Mouse (Mus musculus): ENCODE data around the gene Hoxa4. TPM values are rescaled to one million over a fixed set of nuclear protein-coding genes. Genes with fewer than 3 reads are reported as not detected.

Hoxa4 gene
- polyA plus RNA-seq, 1 experiment from 2014 or later: 1.4 TPM

DNA sequence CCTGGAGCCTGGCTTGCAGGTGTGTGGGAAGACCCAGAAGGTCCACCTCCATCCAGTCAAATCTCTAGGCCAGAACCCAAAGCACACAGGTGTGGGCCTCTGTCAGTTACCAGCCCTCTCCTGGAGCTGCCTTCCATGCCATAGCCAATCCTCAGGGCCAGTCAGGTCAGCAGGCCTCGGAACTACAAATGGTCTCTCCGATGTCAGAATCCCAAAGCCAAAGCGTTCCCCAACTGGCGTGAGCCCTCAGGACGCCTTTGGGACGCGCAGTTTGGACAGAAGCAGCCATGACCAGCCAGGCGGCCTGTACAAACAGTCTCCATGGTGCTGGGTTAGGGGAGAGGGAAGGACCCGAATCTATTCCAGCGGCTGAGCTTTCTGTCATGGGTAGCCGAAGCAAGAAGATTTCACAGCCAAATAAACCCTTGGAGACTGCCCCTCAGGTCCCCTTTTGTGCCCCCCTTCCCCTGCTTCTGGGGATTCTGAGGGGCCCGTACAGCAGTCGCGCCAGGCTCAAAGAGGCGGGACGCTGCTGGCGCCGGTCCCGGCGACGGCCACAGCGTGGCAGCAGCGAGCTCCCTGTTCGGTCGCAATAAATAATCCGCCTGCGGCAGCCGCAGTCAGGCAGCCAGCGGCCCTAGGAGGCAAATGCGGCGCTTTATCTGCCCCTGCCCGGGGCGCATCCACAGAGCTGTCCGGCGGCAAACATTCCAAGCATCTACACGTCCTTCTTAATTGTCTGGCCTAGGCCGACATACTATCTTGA, 19.8 kb upstream of the Hoxa4 start:
- H3K4me1 ChIP-seq (ENCODE audit: insufficient read depth, low read length): peaks cover 59% of the 10 kb centered on the region
- H3K9ac ChIP-seq (replicated peaks; ENCODE audit: low read length): peak overlapping the region; percentile 97
- peak; percentile 39 for ATAC-seq (ENCODE audit: low FRiP score, low TSS enrichment)
- WGBS: under 1% methylated on average over 37 of the region's 37 CpGs
- peak overlapping the region; percentile 81 for H3K4me2 ChIP-seq (replicated peaks; ENCODE audit: low read depth, low read length)
- 0 out of 2 replicates have a peak, but pooled peaks cover 4% of the 10 kb centered on the region for H3K27me3 ChIP-seq (ENCODE audit: insufficient read depth, low read length)
- H3K4me3 ChIP-seq (ENCODE audit: low read length): peak overlapping the region; percentile 80
- H3K27ac ChIP-seq (ENCODE audit: low read length): peak overlapping the region; percentile 99
- no peaks in the 10 kb centered on the region for H3K9me3 ChIP-seq (ENCODE audit: low read length)
- H3K36me3 ChIP-seq (ENCODE audit: insufficient read depth, low read length): no peaks in the 10 kb centered on the region

DNA sequence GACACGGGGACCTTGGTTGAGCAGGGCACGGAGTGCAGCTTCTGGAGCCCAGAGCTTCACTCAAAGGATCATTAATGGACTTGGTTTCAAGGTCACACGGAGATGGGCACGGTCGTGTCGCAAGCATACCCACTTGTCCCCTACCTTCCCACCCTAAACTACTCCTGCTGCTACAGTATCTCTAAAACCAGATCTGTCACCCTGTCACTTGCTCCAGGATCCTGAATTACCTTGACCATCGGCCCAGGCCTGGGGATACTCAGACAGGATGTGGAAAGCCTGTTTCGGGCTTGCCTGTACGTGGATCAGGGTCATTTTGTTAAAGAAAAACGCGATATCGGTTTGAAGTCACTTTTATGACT, 18.1 kb upstream of the Hoxa4 start:
- Histone ChIP-seq H3K27me3 (ENCODE audit: insufficient read depth, low read length) (0 out of 2 replicates have a peak, but pooled peaks cover 4% of the 10 kb centered on the region), H3K4me2 (replicated peaks; ENCODE audit: low read depth, low read length) (peak overlapping the region; percentile 81), H3K9ac (replicated peaks; ENCODE audit: low read length) (peak overlapping the region; percentile 75), H3K36me3 (ENCODE audit: insufficient read depth, low read length) (peaks cover 8% of the 10 kb centered on the region; the same call in 1 of the 2 replicates), H3K4me3 (ENCODE audit: low read length) (peak overlapping the region; percentile 80), H3K4me1 (ENCODE audit: insufficient read depth, low read length) (peaks cover 62% of the 10 kb centered on the region), H3K9me3 (ENCODE audit: low read length) (no peaks in the 10 kb centered on the region), H3K27ac (ENCODE audit: low read length) (peak overlapping the region; percentile 84)
- no peak for ATAC-seq (ENCODE audit: low FRiP score, low TSS enrichment)
- WGBS: 6% methylated on average over 12 of the region's 12 CpGs

DNA sequence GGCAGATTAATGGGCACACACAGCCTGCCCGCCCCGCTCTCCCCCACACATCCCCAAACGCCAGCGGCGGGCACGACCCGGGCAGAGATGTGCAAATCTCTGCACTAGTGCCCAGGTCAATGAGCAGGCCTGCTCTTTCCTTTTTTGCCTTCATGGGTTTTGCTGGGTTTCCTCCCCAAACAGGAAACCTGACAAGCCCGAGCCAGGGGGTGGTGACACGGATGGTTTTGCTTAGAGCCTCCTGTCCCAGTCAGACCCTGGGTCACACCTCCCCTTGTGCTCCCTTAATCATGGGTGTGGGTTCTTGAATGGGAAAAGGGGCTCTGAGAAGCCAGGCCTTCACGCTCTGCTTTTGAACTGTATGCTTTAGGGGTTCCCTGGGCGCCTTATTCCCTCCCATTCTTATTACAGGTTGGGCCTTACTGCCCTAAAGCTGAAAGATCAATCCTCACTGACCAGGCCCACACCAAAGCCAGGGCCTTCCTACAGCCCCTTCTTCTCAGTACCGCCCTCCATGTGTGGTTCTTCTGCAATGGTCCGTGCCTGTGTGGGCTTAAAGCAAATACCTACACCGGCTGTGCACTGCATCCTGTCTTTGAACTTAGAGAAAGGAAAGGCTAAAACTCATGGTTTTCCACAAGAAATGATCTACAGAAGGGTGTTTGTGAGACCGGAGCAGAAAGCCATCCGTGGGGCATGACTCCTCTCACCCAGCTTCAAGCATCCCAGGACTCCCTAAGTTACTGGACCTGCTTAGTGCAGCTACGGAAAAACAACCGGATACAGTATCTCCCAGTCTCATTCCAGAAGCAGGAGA, 17.5 kb upstream of the Hoxa4 start:
- Histone ChIP-seq H3K4me2 (replicated peaks; ENCODE audit: low read depth, low read length) (peak overlapping the region; percentile 81), H3K9ac (replicated peaks; ENCODE audit: low read length) (peak overlapping the region; percentile 75), H3K27me3 (ENCODE audit: insufficient read depth, low read length) (0 out of 2 replicates have a peak, but pooled peaks cover 4% of the 10 kb centered on the region), H3K4me3 (ENCODE audit: low read length) (peak overlapping the region; percentile 80), H3K9me3 (ENCODE audit: low read length) (no peaks in the 10 kb centered on the region), H3K27ac (ENCODE audit: low read length) (peak overlapping the region; percentile 84), H3K4me1 (ENCODE audit: insufficient read depth, low read length) (peaks cover 58% of the 10 kb centered on the region), H3K36me3 (ENCODE audit: insufficient read depth, low read length) (peaks cover 8% of the 10 kb centered on the region; the same call in 1 of the 2 replicates)
- ATAC-seq (ENCODE audit: low FRiP score, low TSS enrichment): peak; percentile 14; the same call in 1 of the 2 replicates
- WGBS: 7% methylated on average over 16 of the region's 18 CpGs

DNA sequence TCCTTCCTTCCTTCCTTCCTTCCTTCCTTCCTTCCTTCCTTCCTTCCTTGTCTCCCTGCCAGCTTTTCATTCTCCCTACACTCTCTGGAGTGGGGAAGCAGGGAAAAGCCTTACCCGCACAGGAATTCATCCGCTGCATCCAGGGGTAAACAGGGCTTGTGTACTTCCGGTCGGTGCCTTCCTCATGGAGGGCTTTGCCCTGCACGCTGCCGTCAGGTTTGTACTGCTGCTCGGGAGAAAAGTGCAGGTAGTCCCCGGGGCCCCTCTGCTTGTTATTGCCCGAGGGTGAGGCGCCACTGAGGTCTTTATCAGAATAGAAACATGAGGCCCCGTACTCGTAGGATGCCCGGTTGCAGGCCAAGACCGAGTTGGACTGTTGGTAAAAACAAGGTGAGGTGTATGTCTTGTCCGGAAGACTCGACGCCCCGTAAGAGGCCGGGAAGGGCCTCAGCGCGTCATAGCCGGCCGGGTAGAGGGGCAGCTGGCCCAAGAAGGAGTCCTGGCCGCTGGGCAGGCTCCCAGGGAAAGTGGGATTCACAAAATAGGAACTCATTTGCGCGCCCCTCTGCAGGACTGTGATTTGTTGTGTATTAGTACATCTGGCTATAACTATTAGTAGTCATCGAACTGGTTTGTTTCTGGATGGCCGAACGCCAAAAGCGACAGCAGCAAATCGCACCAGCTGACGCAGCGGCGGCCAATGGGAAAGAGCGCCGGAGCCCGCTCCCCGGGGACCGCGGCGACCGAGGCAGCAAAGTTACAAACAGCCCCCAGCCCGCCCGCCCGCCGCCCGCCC, 16.7 kb upstream of the Hoxa4 start, which contains the start of gene Hoxa6:
Hoxa6 (minus strand) TSS at position 651 of the 796 bp plus-strand sequence.
- peak within 1 kb of the TSS; percentile 75 for H3K9ac ChIP-seq (replicated peaks; ENCODE audit: low read length)
- no peaks in the 10 kb centered on the region for H3K9me3 ChIP-seq (ENCODE audit: low read length)
- H3K4me2 ChIP-seq (replicated peaks; ENCODE audit: low read depth, low read length): peak within 1 kb of the TSS; percentile 81
- H3K27me3 ChIP-seq (ENCODE audit: insufficient read depth, low read length): 0 out of 2 replicates have a peak, but pooled peaks cover 4% of the 10 kb centered on the region
- peaks cover 60% of the 10 kb centered on the region for H3K4me1 ChIP-seq (ENCODE audit: insufficient read depth, low read length)
- H3K4me3 ChIP-seq (ENCODE audit: low read length): peak within 1 kb of the TSS; percentile 80
- WGBS: 2% methylated on average over 46 of the region's 47 CpGs
- no peak; the same call in 1 of the 2 replicates for ATAC-seq (ENCODE audit: low FRiP score, low TSS enrichment)
- H3K27ac ChIP-seq (ENCODE audit: low read length): peak within 1 kb of the TSS; percentile 84
- peaks cover 8% of the 10 kb centered on the region; the same call in 1 of the 2 replicates for H3K36me3 ChIP-seq (ENCODE audit: insufficient read depth, low read length)

DNA sequence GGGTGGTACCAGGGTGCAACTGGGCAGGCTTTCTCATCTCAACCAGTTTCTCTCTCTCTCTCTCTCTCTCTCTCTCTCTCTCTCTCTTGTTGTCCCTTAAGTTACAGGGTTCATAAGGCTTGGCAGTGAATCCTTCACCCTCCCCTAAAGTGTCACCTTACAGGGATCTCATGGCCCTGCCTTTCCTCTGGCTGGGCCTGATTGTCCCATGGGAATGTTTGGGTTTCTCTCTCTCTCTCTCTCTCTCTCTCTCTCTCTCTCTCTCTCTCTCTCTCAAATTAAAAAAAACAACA, 16.1 kb upstream of the Hoxa4 start:
- H3K9ac ChIP-seq (replicated peaks; ENCODE audit: low read length): peak overlapping the region; percentile 62
- H3K27me3 ChIP-seq (ENCODE audit: insufficient read depth, low read length): 0 out of 2 replicates have a peak, but pooled peaks cover 4% of the 10 kb centered on the region
- H3K27ac ChIP-seq (ENCODE audit: low read length): peak overlapping the region; percentile 56
- peaks cover 8% of the 10 kb centered on the region; the same call in 1 of the 2 replicates for H3K36me3 ChIP-seq (ENCODE audit: insufficient read depth, low read length)
- H3K4me1 ChIP-seq (ENCODE audit: insufficient read depth, low read length): peaks cover 64% of the 10 kb centered on the region
- no peak for ATAC-seq (ENCODE audit: low FRiP score, low TSS enrichment)
- H3K9me3 ChIP-seq (ENCODE audit: low read length): no peaks in the 10 kb centered on the region
- H3K4me2 ChIP-seq (replicated peaks; ENCODE audit: low read depth, low read length): peak overlapping the region; percentile 81
- H3K4me3 ChIP-seq (ENCODE audit: low read length): peak overlapping the region; percentile 55

DNA sequence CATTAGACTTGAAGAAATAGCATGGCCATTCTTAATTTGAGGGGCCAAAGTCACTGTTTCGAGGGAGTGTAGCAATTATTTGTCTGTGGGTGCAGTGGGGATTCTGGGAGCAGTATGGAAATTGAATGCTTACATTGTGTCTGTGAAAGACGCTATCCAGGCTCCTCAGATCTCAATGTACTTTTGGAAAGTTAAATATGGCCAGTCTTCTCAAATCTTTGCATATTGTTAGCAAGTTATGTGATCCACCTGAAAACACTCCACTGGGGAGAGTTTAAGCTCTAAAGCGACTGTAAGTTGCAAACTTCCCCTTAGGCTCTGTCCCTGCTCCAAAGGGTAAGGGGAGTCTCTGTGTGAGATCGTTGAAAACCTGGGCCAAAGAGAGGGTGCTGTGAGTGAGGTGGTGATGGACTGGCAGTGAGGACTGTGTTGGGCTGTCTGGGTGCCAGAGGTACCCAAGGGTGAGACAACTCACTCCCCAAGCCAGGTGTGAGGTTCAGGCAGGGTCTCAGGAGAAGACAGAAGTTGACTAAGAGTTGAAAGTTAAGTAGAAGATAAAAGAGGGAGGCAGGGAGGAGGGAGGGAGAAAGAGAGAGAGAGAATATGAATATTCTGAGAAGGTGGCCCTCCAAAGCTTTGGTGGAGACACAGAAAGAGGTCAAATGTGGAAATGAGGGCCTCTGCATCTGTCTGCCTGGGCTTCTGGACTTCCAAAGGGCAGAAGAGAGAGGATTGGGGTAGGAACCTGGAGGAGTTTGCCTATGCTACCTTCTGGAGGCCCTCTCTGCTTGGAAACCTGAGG, 15.5 kb upstream of the Hoxa4 start:
- 0 out of 2 replicates have a peak, but pooled peaks cover 4% of the 10 kb centered on the region for H3K27me3 ChIP-seq (ENCODE audit: insufficient read depth, low read length)
- no peak for ATAC-seq (ENCODE audit: low FRiP score, low TSS enrichment)
- 18% methylated on average over 4 of the region's 4 CpGs for WGBS
- peak overlapping the region; percentile 55 for H3K4me3 ChIP-seq (ENCODE audit: low read length)
- peaks cover 8% of the 10 kb centered on the region; the same call in 1 of the 2 replicates for H3K36me3 ChIP-seq (ENCODE audit: insufficient read depth, low read length)
- peaks cover 69% of the 10 kb centered on the region for H3K4me1 ChIP-seq (ENCODE audit: insufficient read depth, low read length)
- H3K9ac ChIP-seq (replicated peaks; ENCODE audit: low read length): peak overlapping the region; percentile 62
- no peaks in the 10 kb centered on the region for H3K9me3 ChIP-seq (ENCODE audit: low read length)
- peak overlapping the region; percentile 56 for H3K27ac ChIP-seq (ENCODE audit: low read length)
- peak overlapping the region; percentile 81 for H3K4me2 ChIP-seq (replicated peaks; ENCODE audit: low read depth, low read length)

DNA sequence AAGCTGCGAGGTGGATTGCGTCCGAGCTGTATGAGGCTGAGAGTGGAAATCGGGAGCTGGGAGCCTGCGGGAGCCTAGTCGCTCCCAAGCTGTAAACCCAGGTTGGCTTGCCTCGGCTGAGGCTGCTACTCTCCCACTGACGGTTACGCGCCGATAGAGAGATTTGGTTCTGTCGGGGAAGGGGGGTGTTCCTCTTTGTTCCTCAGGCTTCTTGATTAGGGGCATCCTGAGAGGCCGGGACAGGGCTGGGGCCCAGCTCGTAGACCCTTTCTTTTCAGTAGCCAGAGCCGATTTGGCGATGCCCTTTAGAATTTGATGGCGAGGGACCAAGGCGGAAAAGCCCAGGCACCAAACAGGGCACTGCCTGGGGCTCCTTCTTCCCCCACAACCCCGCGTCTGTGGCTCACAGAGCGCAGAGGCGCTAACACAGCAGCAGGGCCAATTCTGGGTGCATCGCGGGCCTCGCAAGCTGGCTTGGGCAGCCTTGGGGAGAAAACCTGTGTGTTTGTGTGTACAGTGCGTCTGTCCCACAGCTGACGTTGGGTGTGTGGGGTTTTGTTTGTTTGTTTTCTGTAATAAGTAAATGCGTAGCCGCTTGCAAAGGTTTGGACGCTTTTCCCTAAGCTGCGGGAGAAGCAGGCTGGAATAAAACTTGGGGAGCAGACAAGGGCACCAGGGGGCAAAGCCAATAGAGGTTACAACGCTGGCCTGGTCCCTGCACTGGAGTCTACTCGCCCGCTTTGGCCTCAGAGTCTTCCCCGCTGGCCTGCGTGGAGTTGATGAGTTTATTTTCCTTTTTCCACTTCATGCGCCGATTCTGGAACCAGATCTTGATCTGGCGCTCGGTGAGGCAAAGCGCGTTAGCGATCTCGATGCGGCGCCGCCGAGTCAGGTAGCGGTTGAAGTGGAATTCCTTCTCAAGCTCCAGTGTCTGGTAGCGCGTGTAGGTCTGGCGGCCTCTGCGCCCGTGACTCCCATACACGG, 14.4 kb upstream of the Hoxa4 start:
- peak overlapping the region; percentile 43 for H3K27ac ChIP-seq (ENCODE audit: low read length)
- peaks cover 17% of the 10 kb centered on the region; the same call in 1 of the 2 replicates for H3K36me3 ChIP-seq (ENCODE audit: insufficient read depth, low read length)
- peaks cover 77% of the 10 kb centered on the region for H3K4me1 ChIP-seq (ENCODE audit: insufficient read depth, low read length)
- peak overlapping the region; percentile 55 for H3K4me3 ChIP-seq (ENCODE audit: low read length)
- ATAC-seq (ENCODE audit: low FRiP score, low TSS enrichment): no peak
- 14% methylated on average over 55 of the region's 55 CpGs for WGBS
- 0 out of 2 replicates have a peak, but pooled peaks cover 6% of the 10 kb centered on the region for H3K27me3 ChIP-seq (ENCODE audit: insufficient read depth, low read length)
- H3K9ac ChIP-seq (replicated peaks; ENCODE audit: low read length): peak overlapping the region; percentile 62
- no peaks in the 10 kb centered on the region for H3K9me3 ChIP-seq (ENCODE audit: low read length)
- H3K4me2 ChIP-seq (replicated peaks; ENCODE audit: low read depth, low read length): peak overlapping the region; percentile 81

DNA sequence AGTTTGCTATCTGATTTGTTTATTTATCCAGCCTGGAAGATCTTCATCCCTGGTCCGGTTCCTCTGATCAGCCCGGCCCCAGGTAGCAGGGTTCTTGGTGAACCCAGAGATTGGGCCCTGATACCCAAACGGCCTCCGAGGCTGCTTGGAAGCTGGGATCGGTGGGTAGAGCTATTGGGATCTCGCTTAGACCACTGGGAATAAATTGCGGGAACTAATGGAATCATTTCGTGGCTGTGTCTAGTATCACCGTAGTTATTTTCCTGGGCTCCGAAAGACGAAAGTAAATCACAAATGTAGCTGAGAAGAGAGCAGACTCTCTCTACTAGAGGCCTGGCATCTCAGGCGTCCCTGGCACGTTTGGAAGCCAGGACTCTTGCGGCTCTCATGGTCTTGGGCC, 13.7 kb upstream of the Hoxa4 start:
- WGBS: 14% methylated on average over 14 of the region's 14 CpGs
- Histone ChIP-seq H3K27me3 (ENCODE audit: insufficient read depth, low read length) (0 out of 2 replicates have a peak, but pooled peaks cover 5% of the 10 kb centered on the region), H3K4me2 (replicated peaks; ENCODE audit: low read depth, low read length) (peak overlapping the region; percentile 81), H3K4me1 (ENCODE audit: insufficient read depth, low read length) (peaks cover 82% of the 10 kb centered on the region), H3K4me3 (ENCODE audit: low read length) (peak overlapping the region; percentile 55), H3K9ac (replicated peaks; ENCODE audit: low read length) (peak overlapping the region; percentile 62), H3K27ac (ENCODE audit: low read length) (peak overlapping the region; percentile 43), H3K36me3 (ENCODE audit: insufficient read depth, low read length) (peaks cover 18% of the 10 kb centered on the region; the same call in 1 of the 2 replicates), H3K9me3 (ENCODE audit: low read length) (no peaks in the 10 kb centered on the region)
- no peak for ATAC-seq (ENCODE audit: low FRiP score, low TSS enrichment)

Data from kidney, embryonic 16.5 days (tissue).